Mouse (Mus musculus): ENCODE measurements around the gene Rps19bp1. TPM values are rescaled to one million over a fixed set of nuclear protein-coding genes. Genes with fewer than 3 reads are reported as not detected.

The Rps19bp1 gene
- total RNA-seq, 2 experiments from 2014 or later, result 12.6 to 35.4 TPM

DNA sequence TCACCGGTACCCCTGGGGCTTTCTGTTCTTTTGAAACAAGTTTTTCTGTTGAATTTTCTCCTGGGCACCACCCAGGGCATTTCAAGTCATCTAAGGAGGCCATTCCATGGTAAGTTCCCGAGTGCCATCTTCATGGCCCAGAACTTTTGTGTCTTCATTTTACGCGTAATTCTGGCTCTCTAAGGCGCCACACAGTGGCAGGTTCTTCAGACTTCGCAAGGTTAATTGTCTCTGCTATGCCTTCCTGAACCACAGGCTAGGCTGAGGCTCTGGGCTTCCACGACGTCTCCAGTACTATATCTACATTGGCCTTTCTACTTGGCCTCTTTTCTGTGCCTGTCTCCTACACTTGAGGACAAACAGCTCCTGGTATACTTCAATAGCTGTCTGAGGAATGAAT is 43.1 kb downstream of the Rps19bp1 start:
- no peak for ATAC-seq (ENCODE audit: poor library complexity, severe bottlenecking)

DNA sequence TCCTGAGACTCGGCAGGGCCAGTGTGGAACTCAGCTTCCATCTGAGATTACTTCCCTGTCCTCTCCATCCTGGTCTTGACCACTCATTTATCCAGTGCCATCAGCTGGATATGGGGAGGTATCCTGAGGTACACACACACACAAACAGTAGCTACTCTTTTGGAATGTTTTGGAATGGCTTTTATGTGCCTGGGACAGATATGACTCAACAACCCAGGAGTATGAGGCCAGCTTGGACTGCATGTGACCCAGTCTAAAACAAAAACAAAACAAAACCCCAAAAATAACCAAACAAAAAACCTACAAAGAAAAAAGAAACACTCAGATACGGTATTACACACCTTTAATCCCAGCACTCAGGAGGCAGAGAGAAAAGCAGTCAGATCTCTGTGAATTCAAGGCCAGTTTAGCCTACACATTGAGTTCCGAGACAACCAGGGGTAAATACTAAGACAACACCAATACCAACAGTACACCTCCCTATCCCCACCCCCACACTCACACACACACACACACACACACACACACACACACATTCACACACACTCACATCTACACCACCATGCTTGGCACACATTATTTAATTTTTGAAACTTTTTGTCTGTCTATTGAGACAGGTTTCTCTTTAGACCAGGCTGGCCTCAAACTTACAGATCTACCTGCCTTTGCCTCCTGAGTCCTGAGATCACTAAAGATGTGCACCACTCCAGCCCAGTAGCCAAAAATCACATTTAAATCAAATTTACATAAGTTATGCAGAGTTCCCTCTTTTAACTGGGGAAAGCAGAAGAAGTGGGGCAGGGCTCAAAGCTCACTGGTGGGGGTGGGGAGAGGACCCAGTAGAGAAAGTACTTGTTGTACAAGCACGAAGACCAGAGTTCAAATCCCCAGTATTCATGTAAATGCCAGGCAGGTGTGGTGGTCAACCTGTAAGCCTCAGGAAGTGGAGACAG is 44.1 kb downstream of the Rps19bp1 start:
- peak; percentile 5; the same call in 1 of the 2 replicates for ATAC-seq (ENCODE audit: poor library complexity, severe bottlenecking)

DNA sequence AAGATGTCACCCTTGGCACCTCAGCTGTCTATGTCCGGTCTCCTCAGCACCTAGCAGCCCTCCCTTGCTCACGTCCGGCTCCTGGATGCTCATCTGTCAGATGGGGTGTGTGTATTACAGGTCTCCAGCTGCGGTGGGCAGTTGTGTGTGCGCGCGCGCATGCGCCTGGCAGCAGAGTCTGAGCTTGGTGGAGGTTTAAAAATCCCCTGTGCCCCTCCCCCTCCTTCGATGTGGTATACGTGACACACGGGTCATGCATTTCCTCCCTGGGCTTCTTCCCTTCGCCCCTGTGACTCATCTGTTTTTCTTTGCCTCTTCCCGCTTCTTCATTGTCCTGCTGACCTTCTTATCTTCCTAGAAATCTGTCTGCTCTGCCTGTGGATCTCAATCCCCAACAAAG is 44.9 kb downstream of the Rps19bp1 start:
- peak; percentile 83 for ATAC-seq (ENCODE audit: poor library complexity, severe bottlenecking)

DNA sequence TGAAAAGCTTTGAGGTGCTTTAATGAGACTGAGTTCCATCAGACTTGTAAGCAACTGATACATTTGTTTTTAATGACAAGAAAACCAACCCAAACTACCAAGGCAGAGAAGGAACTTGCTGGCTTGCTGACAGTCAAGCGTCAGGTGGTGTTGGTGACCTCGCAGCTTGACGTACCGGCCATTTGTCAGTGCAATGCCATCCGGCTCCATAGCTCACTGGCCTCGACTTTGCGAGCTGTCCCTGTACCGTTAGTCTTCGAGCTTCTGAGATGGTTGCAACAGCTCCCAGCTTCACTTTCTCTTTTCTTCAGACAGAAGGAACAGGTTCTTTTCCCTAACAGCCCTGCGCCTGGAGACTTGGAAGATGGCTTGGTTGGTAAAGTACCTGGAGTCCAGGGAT is 46.6 kb downstream of the Rps19bp1 start:
- no peak for ATAC-seq (ENCODE audit: poor library complexity, severe bottlenecking)

DNA sequence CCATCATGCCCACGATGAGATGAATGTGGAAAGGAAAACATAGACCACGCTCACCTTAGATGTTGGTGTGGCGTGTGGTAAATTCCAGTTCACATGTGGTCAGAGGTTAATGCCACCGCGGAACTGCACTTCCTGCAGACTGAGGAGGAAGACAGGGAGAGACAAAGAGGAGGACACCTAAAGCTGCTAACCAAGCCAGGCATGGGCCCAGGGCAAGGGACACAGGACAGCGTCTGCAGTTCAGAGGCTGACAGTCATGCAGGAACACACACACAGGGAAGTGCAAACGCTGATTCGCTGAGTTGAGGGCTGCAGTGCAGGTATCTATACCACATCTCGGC is 47.7 kb downstream of the Rps19bp1 start:
- no peak for ATAC-seq (ENCODE audit: poor library complexity, severe bottlenecking)

DNA sequence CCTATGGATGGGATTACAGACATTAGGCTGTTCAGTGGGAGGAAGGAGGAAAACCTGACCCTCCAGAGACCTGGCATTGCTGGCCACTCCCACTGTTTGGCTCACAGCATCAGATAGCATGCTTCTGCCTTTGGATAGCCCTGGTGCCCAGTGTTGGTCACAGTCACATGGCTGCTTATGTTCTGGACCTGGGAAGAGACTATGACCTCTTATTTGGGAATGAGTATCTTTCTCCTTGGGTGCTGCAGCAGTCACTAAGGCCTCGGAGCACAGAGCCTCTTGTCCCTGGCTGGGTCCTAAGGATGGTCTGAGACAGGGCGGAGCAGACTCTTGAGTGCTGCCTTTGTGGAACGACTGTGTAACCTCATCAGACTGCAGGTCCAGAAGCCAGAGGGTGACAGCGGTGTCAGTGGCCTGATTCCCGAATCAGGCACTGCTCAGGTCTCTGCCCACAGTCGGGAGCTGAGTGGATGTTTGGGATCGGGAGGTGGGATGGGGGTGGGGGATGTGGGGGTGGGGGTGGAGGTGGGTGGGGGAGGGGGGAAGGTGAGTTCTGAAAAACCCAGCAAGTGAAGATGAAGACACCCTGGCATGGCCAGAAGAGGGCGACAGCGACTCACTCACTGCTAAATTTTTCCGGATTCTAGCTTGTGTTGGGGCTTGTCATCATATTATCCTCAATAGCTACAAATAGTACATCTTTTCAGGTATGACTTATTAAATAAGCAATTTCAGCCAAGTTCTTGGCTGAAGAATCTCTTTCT is 48.2 kb downstream of the Rps19bp1 start:
- ATAC-seq (ENCODE audit: poor library complexity, severe bottlenecking), result no peak

DNA sequence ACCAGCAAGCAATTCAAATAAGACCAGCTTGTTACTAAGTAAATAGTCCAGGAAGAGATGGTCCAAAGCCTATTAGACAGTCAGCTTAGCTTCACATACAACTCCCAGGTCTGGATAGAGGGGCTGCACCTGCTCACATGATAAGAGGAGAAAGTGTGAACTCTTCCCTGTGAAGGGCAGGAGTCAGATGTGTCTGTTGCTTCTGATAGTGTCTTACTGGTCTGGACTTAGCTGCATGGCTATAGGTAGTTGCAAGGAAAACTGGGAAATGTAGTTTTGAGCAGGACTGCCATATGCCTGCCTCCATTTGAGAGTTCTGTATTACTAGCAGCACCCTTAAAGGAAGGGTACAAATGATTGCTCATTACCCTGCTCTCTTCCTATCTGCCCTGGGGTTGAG is 50.4 kb downstream of the Rps19bp1 start:
- ATAC-seq (ENCODE audit: poor library complexity, severe bottlenecking), result no peak

Other genes starting within 250 kb of the Rps19bp1 start
- gene Pdgfb, start 249.3 kb downstream of the Rps19bp1 start, total RNA-seq (2015), result 1.3 and 1.6 TPM in 2 replicates
- 0.40 and 1.7 TPM in 2 replicates for gene Pdgfb, start 249.3 kb downstream of the Rps19bp1 start, total RNA-seq (2017)
- gene Syngr1, start 173.0 kb downstream of the Rps19bp1 start, total RNA-seq (2015), result 3.2 and 3.9 TPM in 2 replicates
- 0.08 and 0.22 TPM in 2 replicates for gene Syngr1, start 173.0 kb downstream of the Rps19bp1 start, total RNA-seq (2017)
- gene Rpl3, start 172.4 kb downstream of the Rps19bp1 start, total RNA-seq (2015), result 965 and 1,027 TPM in 2 replicates
- gene Rpl3, start 172.4 kb downstream of the Rps19bp1 start, total RNA-seq (2017), result 1,404 and 1,498 TPM in 2 replicates
- 3.8 and 6.9 TPM in 2 replicates for gene Tab1, start 131.2 kb downstream of the Rps19bp1 start, total RNA-seq (2015)
- gene Tab1, start 131.2 kb downstream of the Rps19bp1 start, total RNA-seq (2017), result 13.5 and 14.5 TPM in 2 replicates
- gene Mgat3, start 90.6 kb downstream of the Rps19bp1 start, total RNA-seq (2015), result not detected in 2 replicates
- gene Mgat3, start 90.6 kb downstream of the Rps19bp1 start, total RNA-seq (2017), result not detected in 2 replicates
- 12.3 and 14.2 TPM in 2 replicates for gene Mief1, start 30.3 kb downstream of the Rps19bp1 start, total RNA-seq (2015)
- 16.4 and 17.5 TPM in 2 replicates for gene Mief1, start 30.3 kb downstream of the Rps19bp1 start, total RNA-seq (2017)
- 2.4 and 9.5 TPM in 2 replicates for gene AC140267.1, start 28.5 kb downstream of the Rps19bp1 start, total RNA-seq (2015)
- not detected in 2 replicates for gene AC140267.1, start 28.5 kb downstream of the Rps19bp1 start, total RNA-seq (2017)
- gene Atf4, start 9.1 kb downstream of the Rps19bp1 start, total RNA-seq (2015), result 172 and 184 TPM in 2 replicates
- 253 and 263 TPM in 2 replicates for gene Atf4, start 9.1 kb downstream of the Rps19bp1 start, total RNA-seq (2017)
- 0.02 TPM in 1 of 2 replicates, not detected in the other for gene Cacna1i, start 22.9 kb upstream of the Rps19bp1 start, total RNA-seq (2015)
- not detected in 2 replicates for gene Cacna1i, start 22.9 kb upstream of the Rps19bp1 start, total RNA-seq (2017)

Measured in megakaryocyte, adult 5-6 weeks (primary cell).